Mouse (Mus musculus) layer of hippocampus, adult 11-12 months (tissue): ENCODE results near the gene Vsig10l.
A peak's percentile ranks its signal among the peaks of the same experiment; 100 is the strongest.

Experiments used
- DNase-seq: peaks from one replicate; pipeline ENCODE4 v3.0.0; 2022; ENCODE audit warnings: low spot score

Gene Vsig10l

DNA sequence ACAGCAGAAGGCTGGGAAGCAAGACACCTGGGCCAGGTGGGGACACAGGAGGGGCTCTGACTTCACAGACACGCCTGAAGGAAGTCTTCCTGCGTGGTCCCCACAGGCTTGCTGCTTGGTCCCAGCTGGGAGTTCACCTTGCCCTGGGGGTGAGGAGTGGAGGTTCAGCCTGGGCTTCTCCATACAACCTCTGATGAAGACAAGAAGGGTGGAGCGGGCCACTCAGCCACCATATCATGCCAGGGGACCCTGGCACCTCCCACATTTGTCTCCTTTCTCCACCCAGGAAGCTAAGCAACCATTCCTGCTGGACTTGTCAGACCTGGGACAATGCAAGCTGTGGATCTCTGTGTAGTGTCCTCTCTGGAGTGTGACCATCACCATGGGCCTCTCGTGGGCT lies at the start of gene Vsig10l:
Gene Vsig10l (plus strand): TSS at position 301 of the 400 bp plus-strand sequence.
- DNase-seq = no peak

DNA sequence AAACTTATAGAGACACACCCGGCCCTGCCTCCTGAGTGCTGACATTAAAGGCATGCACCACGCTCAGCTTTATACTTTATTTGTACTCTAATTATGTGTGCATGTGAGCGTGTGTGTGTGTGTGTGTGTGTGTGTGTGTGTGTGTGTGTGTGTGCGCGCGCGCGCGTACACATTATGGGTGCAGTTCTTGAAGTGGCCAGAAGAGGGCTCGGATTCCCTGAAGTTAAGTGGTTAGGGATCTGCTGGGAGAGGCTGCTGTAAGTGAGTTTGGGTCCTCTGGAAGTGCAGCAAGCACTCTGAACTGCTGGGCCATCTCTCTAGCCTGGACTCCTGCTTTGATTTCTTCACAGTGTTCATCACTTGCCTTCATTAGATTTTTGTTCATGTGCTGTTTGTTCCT lies 45.7 kb upstream of the Vsig10l start:
- no peak for DNase-seq

DNA sequence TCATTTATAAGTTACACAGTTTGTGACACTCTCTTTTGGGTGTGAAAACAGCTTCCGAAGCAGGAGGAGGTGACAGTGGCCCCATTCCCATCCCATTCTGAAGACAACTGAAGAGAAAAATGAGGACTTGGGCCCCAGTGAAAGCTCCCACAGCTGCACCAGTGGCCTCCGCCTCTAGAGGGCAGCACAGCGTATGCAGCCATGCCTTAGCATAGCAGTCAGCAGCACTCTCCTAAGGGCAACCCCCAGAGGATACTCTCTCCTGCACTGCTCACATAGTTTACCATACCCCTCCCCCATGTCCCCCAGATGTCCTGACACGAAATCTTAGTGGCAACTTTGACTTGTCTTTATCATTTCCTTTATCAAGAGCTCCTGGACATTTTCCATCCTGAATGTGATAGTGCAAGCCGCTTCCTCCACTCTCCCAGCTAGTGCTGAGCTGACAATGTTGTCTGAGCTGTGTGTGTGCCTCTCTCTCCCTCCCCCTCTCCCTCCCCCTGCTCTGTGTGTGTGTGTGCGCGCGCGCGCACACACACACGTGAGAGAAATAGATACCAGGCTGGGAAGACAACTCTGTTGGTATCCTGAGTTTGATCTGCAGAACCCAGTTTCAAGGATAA lies 39.8 kb upstream of the Vsig10l start:
- DNase-seq = peak; percentile 88

DNA sequence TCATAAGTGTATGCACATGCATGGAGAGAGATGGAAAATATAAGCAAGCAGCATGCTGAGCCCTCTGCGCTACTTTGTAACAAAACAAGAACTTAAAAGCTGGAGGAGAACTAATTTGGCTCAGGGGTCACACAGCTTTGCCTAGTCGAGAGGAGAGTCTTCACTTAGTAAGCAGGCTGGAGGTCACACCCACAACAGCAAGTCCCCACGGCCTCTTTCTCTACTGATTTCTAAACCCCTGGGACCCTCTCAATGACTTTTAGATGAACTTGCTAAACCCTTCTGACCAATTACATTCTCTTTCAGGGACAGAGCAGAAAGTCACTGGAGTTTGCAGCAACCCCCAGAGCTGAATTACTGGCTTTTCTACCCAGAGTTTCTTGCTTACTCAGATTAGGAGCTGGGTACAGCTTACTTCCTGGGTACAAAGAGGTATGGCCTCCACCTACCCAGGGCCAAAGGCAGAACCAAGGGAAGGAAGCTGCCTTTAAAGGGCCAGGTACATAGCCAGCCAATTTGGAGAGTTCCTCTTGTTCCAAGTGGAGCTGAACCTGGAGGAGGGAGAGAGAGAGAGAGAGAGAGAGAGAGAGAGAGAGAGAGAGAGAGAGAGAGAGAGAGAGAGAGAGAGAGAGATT lies 38.8 kb upstream of the Vsig10l start:
- DNase-seq = no peak

DNA sequence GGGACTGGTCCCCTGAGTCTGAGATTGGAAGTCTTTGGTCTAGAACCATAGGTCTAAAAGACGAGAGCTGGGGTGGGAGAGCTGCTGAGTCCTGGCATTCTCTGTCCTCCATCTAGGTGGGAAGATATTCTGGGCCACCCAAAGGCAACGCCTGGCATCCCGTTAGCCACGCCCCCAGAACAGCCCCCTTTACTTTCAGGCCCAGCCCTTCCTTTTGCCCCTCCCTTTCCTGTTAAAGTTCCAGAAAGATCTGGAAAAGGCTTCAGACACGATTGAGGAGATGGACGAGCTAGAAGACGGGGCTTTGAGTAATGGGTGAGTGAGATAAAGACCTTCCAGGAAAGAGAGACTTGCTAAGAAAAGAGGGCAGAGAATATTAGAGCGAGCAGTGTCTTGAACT lies 35.5 kb upstream of the Vsig10l start, which contains the start of gene Lim2:
Gene Lim2 (plus strand): TSS at position 265 of the 400 bp plus-strand sequence.
- DNase-seq = no peak

DNA sequence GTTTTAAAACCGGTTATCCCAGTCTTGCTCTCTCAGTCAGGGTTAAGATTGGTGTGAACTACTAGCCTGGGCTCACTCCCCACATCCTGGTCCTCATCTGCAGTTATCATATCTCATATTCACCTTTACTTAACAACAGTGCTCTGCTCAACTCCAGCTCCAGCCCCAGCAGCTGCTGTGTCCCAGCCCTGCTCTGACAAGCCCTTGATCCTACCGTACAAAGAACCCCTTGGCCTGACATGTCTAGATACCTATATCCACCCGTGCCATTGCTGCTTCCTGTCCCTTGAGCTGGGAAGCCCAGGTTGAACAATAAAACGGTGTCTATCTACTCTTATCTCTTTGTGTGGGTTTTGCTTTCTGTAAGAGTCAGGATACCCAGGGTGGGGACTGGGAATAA lies 33.5 kb upstream of the Vsig10l start:
- no peak for DNase-seq

DNA sequence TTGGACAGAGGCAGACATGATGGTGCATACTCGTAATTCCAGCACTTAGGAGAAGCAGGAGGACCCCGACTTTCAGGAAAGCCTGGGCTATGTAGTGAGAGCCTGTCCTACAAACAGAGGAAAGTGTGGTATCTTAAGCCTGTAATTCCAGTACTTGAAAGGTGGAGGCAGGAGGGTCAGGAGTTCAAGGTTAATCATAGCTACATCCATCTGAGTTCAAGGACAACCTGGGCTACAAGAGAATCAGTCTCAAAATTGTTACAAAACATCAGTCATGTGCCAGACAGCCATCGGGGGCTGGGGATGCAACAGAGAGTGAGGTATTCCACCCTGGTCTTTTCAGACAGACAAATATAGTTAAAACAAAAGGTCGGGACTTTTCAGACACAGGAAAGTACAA lies 30.1 kb upstream of the Vsig10l start:
- no peak for DNase-seq

DNA sequence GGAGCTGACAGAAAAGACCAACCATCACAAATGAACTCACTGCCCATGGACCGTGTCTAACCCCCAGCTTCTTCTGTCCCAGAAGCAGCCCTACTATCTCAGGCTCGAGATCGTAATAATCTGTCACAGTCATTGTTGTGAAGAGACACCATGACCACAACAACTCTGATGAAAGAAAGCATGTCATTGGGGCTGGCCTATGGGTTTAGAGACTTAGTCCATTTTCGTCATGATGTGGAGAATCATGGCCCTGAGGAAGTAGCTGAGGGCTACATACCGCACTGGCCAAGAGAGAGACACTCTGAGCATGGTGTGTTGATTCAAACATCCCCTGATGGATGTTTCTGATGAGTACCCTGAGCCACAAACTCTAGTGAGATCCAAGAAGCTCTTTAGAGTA lies 28.3 kb upstream of the Vsig10l start:
- no peak for DNase-seq

DNA sequence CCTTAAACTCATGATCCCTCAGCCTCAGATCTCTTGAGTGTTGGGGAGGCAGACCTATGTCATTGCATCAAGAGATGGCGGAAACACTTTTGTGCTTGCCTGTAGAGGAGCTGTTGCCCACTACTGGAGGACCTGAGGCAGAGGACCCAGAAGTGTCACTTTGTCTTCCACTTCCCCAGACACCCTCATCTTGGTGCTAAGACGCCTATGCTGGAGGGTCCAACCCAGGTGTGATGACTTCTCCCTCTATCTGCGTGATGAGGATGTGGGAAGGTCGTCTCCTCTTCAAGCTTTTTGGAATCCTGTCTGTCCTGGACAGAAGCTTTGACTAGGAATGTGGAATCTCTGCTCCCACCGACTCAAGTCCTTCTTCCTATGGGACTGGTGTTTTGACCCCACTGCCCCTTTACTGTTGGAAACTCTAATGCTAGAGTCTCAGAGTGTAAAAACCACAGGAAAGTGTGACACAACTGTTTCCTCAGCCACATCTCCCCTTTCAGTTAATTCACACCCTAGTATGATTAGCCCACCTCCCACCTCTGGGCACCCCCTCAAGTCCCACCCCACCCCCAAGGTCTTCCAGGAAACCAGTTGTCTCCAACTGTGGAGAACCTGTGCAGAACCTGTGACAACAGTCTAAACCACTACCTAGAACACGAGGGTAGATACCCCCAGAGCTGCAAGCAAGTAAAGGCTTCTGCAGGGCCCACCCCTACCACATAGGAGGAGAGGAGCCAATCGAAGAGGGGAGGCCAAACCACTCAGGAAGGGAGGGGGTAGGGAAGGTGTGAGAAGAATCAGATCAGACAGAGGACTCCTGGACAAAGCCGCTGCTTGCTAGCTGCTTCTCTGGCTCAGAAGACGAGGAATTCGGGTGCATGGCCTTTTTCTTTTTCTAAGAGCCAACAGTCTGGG lies 26.4 kb upstream of the Vsig10l start, which contains the start of gene Nkg7:
Gene Nkg7 (plus strand): TSS at position 733 of the 915 bp plus-strand sequence.
- no peak for DNase-seq

DNA sequence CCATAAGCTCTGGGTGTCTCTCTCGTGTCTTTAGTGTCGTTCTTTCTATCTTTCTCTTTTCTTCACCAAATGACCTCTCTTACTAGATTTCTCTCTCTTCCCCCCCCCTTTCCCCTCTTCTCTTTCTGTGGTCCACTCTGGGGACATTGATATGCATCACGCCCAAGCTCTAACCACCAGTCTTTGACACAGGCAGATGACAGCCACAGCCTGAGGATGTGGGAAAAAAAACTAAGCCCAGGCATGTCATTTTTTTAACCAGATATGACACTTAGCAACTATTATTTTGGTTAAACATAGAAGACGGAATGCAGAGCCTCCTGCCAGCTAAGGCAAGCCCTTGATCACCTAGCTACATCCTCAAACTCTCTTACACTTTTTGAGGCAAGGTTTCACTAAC lies 24.3 kb upstream of the Vsig10l start:
- no peak for DNase-seq

DNA sequence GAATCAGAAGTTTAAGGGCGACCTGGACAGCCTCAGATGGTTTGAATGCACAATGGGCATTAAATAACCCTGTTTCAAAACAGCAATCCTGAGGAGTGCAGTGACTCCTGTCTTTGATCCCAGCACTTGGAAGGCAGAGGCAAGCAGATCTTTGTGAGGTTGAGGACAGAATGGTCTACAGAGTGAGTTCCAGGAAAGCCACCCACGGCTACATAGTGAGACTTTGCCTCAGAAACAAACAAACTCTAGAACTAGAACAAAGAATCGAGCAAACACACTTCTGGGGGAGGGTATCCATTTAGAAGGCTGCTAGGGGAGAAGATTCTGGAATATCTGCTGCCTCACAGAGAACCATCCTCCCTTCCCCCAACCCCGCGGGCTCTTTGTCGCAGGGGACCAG lies 22.5 kb upstream of the Vsig10l start, which contains the start of gene Cldnd2:
Gene Cldnd2 (plus strand): TSS at position 301 of the 400 bp plus-strand sequence.
- DNase-seq = no peak

DNA sequence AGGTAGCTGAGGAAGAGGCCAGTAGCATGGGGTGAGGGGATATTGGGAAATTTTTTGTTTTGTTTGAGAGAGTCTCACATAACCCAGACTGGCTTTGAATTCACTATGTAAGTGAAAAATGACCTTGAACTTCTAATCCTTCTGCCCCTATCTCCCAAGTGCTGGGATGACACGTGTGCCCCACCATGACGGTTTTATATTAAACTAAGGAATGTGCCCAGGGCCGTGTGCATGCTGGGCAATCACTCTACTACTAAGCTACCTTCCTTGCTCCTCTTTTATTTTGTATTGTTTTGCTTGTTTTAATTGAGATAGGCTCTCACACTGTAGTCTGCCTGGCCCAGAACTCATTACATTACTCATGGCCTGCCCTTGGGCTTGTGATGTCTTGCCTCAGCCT lies 21.9 kb upstream of the Vsig10l start:
- DNase-seq = no peak

DNA sequence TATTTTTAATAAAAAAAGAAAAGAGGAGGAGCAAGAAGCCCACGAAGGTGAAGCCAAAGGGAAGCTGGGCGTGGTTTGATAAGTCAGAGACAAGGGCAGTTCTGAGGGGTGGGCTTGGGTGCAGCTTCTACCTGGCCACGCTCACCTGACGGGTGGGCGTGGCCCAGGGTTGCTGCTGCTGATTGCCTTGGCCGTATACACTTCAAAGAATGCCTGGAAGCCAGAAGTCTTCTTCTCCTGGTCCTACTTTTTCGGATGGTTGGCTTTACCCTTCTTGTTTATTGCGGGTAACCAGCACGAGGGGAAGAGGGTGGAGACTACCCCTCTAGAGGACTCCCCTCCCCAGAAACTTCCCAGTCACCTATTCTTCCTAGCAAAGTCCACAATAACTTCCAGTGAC lies 20.3 kb upstream of the Vsig10l start:
- no peak for DNase-seq

DNA sequence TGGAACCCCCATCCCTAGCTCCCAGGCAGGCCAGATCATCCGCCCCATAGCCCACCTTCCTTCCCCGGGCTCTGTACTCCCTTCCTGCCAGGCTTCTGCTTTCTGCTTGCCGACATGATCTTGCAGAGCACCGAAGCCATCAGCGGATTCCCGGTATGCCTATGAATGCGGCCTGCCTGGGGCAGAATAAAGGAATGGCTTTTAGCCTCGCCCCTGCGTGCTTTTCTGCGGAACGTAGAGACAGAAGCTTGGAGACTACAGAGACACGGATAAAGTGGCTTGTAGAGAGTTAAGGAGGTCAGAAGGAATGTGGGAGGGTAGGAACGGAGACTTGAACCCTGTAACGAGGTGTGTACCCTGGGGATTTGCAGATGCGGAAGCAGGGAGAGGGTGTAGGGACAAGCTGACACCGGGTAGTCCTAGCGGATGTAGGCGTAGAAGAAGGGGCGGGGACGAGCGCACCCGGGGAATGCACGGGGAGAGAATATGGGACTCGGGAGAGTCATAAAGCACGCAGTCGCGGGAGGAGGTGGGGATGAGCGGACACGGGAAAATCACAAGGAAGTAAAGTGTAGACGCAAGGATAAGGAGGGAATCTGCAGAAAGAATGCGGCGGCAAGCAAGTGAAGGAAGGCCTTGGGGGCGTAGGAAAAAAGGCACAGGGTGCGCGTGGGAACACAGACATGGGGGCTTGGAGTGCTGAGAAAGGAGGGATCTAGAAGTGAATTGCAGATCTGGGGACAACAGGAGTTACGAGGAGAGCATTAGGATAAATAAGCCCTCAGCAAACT lies 19.6 kb upstream of the Vsig10l start:
- DNase-seq = peak; percentile 78

DNA sequence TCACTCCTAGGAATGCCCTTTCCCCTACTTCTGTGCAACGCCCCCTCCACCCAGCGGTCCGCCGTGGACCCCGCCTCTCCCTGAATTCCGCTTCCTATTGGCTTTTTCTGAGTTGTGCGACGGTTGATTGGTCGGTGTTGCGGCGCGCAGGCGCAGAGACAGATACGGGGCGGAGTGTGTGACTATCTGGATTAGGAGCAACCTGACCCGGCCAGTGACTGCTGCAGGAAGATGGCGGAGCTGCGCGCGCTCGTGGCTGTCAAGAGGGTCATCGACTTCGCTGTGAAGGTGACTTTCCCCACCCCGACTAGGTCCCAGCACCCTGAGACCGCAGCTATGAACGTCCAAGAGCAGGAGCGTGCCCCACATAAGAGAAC lies 19.0 kb upstream of the Vsig10l start, which contains the start of the genes Etfb and Gm45233:
Gene Etfb (plus strand): TSS at position 167 of the 377 bp plus-strand sequence.
Gene Gm45233 (plus strand): TSS at position 212 of the 377 bp plus-strand sequence.
- peak; percentile 94 for DNase-seq

DNA sequence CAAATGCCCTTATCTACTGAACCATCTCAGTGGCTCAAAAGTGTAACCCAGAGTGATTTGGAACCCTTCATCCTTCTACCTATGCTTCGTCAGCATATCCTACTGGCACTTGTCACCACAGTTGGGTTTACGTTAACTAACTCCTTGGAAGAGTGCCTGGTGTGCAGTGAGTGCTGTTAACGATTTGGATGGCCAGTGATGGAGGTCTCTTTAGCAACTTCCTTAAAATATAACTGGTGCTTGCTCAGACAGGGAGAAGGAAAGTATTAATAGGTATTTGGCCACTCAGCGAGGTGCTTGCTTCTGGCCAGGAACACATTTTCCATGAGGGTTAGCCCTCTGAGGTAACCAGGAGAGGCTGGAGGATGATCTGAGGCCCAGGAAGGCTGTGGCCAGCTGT lies 15.2 kb upstream of the Vsig10l start:
- no peak for DNase-seq

DNA sequence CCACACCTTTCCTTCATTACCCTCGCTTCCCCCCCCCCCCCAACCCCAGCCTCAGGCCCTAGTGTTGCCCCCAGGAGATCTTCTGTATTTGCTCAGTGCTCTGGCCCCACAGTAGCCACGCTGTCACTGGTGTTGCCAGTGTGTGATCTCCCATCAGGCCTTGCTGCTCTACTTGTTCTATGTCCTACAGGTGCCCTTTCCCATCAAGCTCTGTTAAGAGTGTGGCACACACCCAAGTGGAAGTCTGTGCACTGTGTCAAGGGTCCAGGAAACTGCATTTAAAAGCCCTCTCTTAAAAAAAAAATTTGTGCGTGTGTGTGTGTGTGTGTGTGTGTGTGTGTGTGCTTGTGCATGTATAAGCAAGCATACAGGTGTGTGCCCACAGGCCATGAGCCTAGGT lies 14.7 kb upstream of the Vsig10l start:
- DNase-seq = no peak

DNA sequence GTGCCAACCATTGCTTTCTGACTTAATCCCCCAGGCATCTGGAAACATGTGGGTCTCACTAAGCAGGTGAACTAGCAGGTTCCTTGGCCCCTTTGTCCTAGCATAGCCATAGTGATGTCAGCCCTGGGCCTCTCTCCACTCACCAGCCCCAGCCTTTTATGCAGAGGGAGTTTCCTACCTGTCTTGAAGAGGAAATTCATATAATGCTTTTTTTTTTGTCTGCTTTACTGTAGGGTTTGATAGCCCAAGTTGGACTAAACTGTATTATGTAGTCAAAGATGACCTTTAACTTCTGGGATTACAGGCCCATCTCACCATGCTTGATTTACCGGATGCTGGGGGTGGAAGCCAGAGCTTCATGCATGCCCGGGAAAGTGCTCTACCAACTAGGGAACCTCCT lies 13.1 kb upstream of the Vsig10l start:
- DNase-seq = no peak

DNA sequence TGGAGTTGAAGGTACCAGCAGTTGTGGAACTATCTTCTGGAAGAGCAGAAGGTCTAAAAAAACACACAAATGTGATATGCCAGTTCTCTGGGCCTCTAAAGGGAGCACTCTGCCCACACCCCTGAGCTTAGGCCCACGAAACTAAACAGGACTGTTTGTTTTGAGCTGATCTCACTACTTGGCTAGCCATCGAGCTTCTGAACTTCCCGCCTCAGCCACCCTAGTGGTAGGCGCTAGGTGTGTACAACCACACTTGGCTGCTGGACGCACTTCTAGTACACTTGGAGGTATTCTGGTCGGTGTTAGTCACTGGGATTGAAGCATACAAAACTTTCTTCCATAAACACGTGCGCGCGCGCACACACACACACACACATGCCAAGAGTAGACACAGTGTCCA lies 11.2 kb upstream of the Vsig10l start:
- no peak for DNase-seq

DNA sequence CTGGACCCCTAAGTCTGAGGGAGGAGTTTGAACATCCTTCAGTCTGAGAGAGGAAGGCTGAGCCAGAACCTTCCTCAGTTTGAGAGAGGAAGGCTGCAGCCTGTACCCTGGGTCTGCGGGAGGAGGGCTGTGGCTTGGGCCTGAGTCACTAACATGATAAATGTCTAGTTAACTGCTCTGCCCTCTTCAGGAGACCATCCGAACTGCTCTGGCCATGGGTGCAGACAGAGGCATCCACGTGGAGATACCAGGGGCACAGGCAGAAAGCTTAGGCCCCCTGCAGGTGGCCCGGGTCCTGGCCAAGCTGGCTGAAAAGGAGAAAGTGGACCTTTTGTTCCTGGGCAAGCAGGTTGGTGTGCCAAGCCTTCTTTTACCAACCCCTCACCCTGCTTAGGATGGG lies 10.3 kb upstream of the Vsig10l start:
- DNase-seq = no peak

DNA sequence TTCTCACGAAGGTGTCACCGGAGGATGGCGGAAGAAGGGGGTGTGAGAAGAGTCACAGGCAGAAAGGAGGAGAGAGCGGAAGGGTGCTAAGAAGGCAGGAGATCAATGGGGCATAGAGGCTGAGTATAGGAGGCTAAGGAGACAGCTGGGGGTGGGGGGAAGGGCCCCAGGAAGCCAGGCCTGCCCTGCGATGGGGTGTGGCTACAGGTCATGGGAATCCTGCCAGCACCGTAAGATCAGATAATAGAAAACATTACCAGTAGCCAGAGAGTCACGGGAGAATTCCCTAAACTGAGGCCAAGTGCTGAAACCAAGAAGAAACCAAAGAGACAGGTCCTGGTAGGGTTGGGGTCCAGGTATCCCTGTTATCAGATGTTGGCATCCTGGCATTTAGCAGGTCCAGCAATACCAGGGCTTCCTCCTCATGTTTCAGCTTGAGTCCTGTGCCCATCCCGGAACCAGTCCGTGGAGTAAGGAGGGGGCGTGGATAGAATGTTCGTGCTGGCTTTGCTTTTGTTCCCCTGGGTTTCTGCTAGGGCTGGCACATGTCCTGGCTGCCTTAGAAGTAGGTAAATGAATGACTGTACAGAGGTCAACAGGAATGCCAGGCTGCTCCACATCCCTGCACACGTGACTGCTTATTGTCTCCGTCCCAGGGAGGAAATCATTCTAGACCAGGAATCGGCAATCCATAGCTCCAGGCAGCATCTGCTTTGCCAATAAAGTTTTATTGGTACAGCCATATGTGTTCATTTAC lies 9.2 kb upstream of the Vsig10l start:
- no peak for DNase-seq
